Mouse (Mus musculus): ENCODE data around the gene Tnip1. TPM values are rescaled to one million over a fixed set of nuclear protein-coding genes. Genes with fewer than 3 reads are reported as not detected.
"Not testable (repeated sequence)": the region's sequence is repeated elsewhere in the genome, so short reads cannot be mapped to it uniquely, and the experiment has no call there.

Tnip1 gene
- total and polyA plus RNA-seq, 3 experiments = 9.6 to 31.9 (median 17.3) TPM

GRCm38 (mm10) chr11:54899657-54900056 is 63.1 kb downstream of the Tnip1 start:
- Histone ChIP-seq H3K4me3 (ENCODE audit: low read depth, low read length) (no peak overlapping the region), H3K27me3 (ENCODE audit: insufficient read depth, low read length) (peaks cover 19% of the 10 kb centered on the region), H3K36me3 (replicated peaks) (no peaks in the 10 kb centered on the region), H3K9me3 (replicated peaks) (no peaks in the 10 kb centered on the region), H3K4me1 (ENCODE audit: insufficient read depth, low read depth, low read length) (no peaks in the 10 kb centered on the region; the same call in 1 of the 2 replicates)
- DNase-seq (ENCODE audit: low spot score) = no peak
- TF ChIP-seq POLR2AphosphoS5 (IDR thresholded peaks at IDR 0.05; ENCODE audit: insufficient replicate concordance, low read depth, low read length) (no peak), GATA1 (IDR thresholded peaks at IDR 0.05; ENCODE audit: borderline replicate concordance, low read length) (no peak), TAL1 (conservative IDR thresholded peaks at IDR 0.05; ENCODE audit: low read depth, low read length) (no peak), CTCF (IDR thresholded peaks at IDR 0.05; ENCODE audit: low read depth, low read length) (no peak), GATA2 (IDR thresholded peaks at IDR 0.05; ENCODE audit: borderline replicate concordance, low read depth, low read length) (no peak)
- ATAC-seq (ENCODE audit: extremely low read depth, insufficient number of reproducible peaks, low FRiP score, poor library complexity, severe bottlenecking) = no peak

GRCm38 (mm10) chr11:54897470-54897869 is 65.2 kb downstream of the Tnip1 start:
- DNase-seq (ENCODE audit: low spot score) (no peak), ATAC-seq (ENCODE audit: extremely low read depth, insufficient number of reproducible peaks, low FRiP score, poor library complexity, severe bottlenecking) (no peak)
- Histone ChIP-seq H3K9me3 (replicated peaks) (no peaks in the 10 kb centered on the region), H3K27me3 (ENCODE audit: insufficient read depth, low read length) (peaks cover 17% of the 10 kb centered on the region), H3K4me3 (ENCODE audit: low read depth, low read length) (no peak overlapping the region), H3K4me1 (ENCODE audit: insufficient read depth, low read depth, low read length) (no peaks in the 10 kb centered on the region), H3K36me3 (replicated peaks) (no peaks in the 10 kb centered on the region)
- TF ChIP-seq TAL1 (conservative IDR thresholded peaks at IDR 0.05; ENCODE audit: low read depth, low read length) (no peak), GATA1 (IDR thresholded peaks at IDR 0.05; ENCODE audit: borderline replicate concordance, low read length) (no peak), POLR2AphosphoS5 (IDR thresholded peaks at IDR 0.05; ENCODE audit: insufficient replicate concordance, low read depth, low read length) (no peak), CTCF (IDR thresholded peaks at IDR 0.05; ENCODE audit: low read depth, low read length) (no peak), GATA2 (IDR thresholded peaks at IDR 0.05; ENCODE audit: borderline replicate concordance, low read depth, low read length) (no peak)

GRCm38 (mm10) chr11:54896646-54897045 is 66.1 kb downstream of the Tnip1 start:
- not testable (repeated sequence) for H3K9me3 ChIP-seq (replicated peaks); H3K36me3 ChIP-seq (replicated peaks); H3K4me1 ChIP-seq (ENCODE audit: insufficient read depth, low read depth, low read length); DNase-seq (ENCODE audit: low spot score); H3K4me3 ChIP-seq (ENCODE audit: low read depth, low read length); ATAC-seq (ENCODE audit: extremely low read depth, insufficient number of reproducible peaks, low FRiP score, poor library complexity, severe bottlenecking)
- H3K27me3 ChIP-seq (ENCODE audit: insufficient read depth, low read length) = peaks cover 23% of the 10 kb centered on the region

GRCm38 (mm10) chr11:54894589-54894988 is 68.1 kb downstream of the Tnip1 start:
- no peak for TF ChIP-seq GATA2 (IDR thresholded peaks at IDR 0.05; ENCODE audit: borderline replicate concordance, low read depth, low read length)
- no peak for TF ChIP-seq CTCF (IDR thresholded peaks at IDR 0.05; ENCODE audit: low read depth, low read length)
- TF ChIP-seq GATA1 (IDR thresholded peaks at IDR 0.05; ENCODE audit: borderline replicate concordance, low read length) = no peak
- no peak for TF ChIP-seq TAL1 (conservative IDR thresholded peaks at IDR 0.05; ENCODE audit: low read depth, low read length)
- TF ChIP-seq POLR2AphosphoS5 (IDR thresholded peaks at IDR 0.05; ENCODE audit: insufficient replicate concordance, low read depth, low read length) = no peak
- Histone ChIP-seq H3K4me3 (ENCODE audit: low read depth, low read length) (no peak overlapping the region), H3K4me1 (ENCODE audit: insufficient read depth, low read depth, low read length) (no peaks in the 10 kb centered on the region), H3K27me3 (ENCODE audit: insufficient read depth, low read length) (peaks cover 28% of the 10 kb centered on the region), H3K36me3 (replicated peaks) (no peaks in the 10 kb centered on the region), H3K9me3 (replicated peaks) (no peaks in the 10 kb centered on the region)
- DNase-seq (ENCODE audit: low spot score) = no peak
- no peak for ATAC-seq (ENCODE audit: extremely low read depth, insufficient number of reproducible peaks, low FRiP score, poor library complexity, severe bottlenecking)

GRCm38 (mm10) chr11:54892091-54892490 is 70.6 kb downstream of the Tnip1 start:
- H3K4me1 ChIP-seq (ENCODE audit: insufficient read depth, low read depth, low read length) = no peaks in the 10 kb centered on the region
- peaks cover 34% of the 10 kb centered on the region for H3K27me3 ChIP-seq (ENCODE audit: insufficient read depth, low read length)
- no peak for TF ChIP-seq TAL1 (conservative IDR thresholded peaks at IDR 0.05; ENCODE audit: low read depth, low read length)
- no peaks in the 10 kb centered on the region for H3K9me3 ChIP-seq (replicated peaks)
- no peak for ATAC-seq (ENCODE audit: extremely low read depth, insufficient number of reproducible peaks, low FRiP score, poor library complexity, severe bottlenecking)
- DNase-seq (ENCODE audit: low spot score) = no peak
- no peaks in the 10 kb centered on the region for H3K36me3 ChIP-seq (replicated peaks)
- H3K4me3 ChIP-seq (ENCODE audit: low read depth, low read length) = no peak overlapping the region

DNA sequence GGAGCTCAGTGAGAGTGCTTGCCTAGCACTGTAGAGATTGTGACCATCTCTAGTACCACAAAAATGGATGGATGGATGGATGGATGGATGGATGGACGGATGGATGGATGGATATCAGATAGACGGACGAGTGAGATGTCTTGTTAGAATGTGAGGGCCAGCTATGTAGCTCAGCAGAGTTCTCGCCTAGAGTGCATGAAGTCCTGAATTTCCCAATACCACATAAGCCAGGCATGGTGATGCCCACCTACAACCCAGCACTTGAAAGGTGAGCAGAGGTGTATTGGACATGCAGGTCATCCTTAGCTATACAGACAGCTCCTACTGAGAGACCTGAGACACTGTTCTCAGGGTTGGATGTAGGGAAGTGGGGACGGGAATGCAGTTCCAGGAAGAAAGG is 71.4 kb downstream of the Tnip1 start:
- no peaks in the 10 kb centered on the region for H3K36me3 ChIP-seq (replicated peaks)
- DNase-seq (ENCODE audit: low spot score) (no peak), ATAC-seq (ENCODE audit: extremely low read depth, insufficient number of reproducible peaks, low FRiP score, poor library complexity, severe bottlenecking) (no peak)
- no peaks in the 10 kb centered on the region for H3K4me1 ChIP-seq (ENCODE audit: insufficient read depth, low read depth, low read length)
- no peaks in the 10 kb centered on the region for H3K9me3 ChIP-seq (replicated peaks)
- no peak for TF ChIP-seq GATA2 (IDR thresholded peaks at IDR 0.05; ENCODE audit: borderline replicate concordance, low read depth, low read length)
- TF ChIP-seq GATA1 (IDR thresholded peaks at IDR 0.05; ENCODE audit: borderline replicate concordance, low read length) = no peak
- no peak for TF ChIP-seq CTCF (IDR thresholded peaks at IDR 0.05; ENCODE audit: low read depth, low read length)
- no peak for TF ChIP-seq TAL1 (conservative IDR thresholded peaks at IDR 0.05; ENCODE audit: low read depth, low read length)
- TF ChIP-seq POLR2AphosphoS5 (IDR thresholded peaks at IDR 0.05; ENCODE audit: insufficient replicate concordance, low read depth, low read length) = no peak
- H3K4me3 ChIP-seq (ENCODE audit: low read depth, low read length) = no peak overlapping the region
- H3K27me3 ChIP-seq (ENCODE audit: insufficient read depth, low read length) = peaks cover 37% of the 10 kb centered on the region

DNA sequence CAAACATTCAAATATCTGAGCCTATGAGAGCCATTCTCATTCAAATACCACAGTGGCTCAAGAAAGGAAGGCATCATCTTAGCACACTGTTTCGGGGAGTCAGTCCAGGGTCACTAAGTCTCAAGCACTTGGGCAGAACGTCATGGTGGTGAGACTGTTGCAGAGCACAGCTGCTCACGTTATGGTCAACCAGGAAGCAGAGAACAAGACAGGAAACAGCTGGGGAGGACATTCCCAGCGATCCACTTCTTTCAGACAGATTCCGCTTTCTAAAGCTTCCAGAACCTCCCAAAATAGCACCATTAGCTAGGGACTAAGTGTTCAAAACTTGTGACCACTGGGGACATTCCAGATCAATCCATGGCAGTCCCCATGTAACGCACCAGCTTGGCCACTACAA is 74.8 kb downstream of the Tnip1 start:
- TF ChIP-seq POLR2AphosphoS5 (IDR thresholded peaks at IDR 0.05; ENCODE audit: insufficient replicate concordance, low read depth, low read length) (no peak), GATA1 (IDR thresholded peaks at IDR 0.05; ENCODE audit: borderline replicate concordance, low read length) (no peak), TAL1 (conservative IDR thresholded peaks at IDR 0.05; ENCODE audit: low read depth, low read length) (no peak), CTCF (IDR thresholded peaks at IDR 0.05; ENCODE audit: low read depth, low read length) (no peak), GATA2 (IDR thresholded peaks at IDR 0.05; ENCODE audit: borderline replicate concordance, low read depth, low read length) (no peak)
- DNase-seq (ENCODE audit: low spot score) (no peak), ATAC-seq (ENCODE audit: extremely low read depth, insufficient number of reproducible peaks, low FRiP score, poor library complexity, severe bottlenecking) (no peak)
- Histone ChIP-seq H3K27me3 (ENCODE audit: insufficient read depth, low read length) (peaks cover 25% of the 10 kb centered on the region), H3K4me1 (ENCODE audit: insufficient read depth, low read depth, low read length) (peaks cover 22% of the 10 kb centered on the region), H3K9me3 (replicated peaks) (no peaks in the 10 kb centered on the region), H3K4me3 (ENCODE audit: low read depth, low read length) (no peak overlapping the region), H3K36me3 (replicated peaks) (no peaks in the 10 kb centered on the region)

Data from G1E (cell line).